Mouse (Mus musculus) urinary bladder, postnatal 36 days (tissue): ENCODE data around the gene Guca1a.
"Not testable (repeated sequence)": the region's sequence is repeated elsewhere in the genome, so short reads cannot be mapped to it uniquely, and the experiment has no call there.

ENCODE experiments used
- DNase-seq, 2 experiments: peaks; one replicate each; pipeline ENCODE4 v3.0.0; 2022; ENCODE audit warnings: low spot score in 2 of 2, mixed read lengths in 1 of 2

The Guca1a gene

GRCm38 (mm10) chr17:47420195-47420594 is 19.8 kb upstream of the Guca1a start:
- no peak for DNase-seq

DNA sequence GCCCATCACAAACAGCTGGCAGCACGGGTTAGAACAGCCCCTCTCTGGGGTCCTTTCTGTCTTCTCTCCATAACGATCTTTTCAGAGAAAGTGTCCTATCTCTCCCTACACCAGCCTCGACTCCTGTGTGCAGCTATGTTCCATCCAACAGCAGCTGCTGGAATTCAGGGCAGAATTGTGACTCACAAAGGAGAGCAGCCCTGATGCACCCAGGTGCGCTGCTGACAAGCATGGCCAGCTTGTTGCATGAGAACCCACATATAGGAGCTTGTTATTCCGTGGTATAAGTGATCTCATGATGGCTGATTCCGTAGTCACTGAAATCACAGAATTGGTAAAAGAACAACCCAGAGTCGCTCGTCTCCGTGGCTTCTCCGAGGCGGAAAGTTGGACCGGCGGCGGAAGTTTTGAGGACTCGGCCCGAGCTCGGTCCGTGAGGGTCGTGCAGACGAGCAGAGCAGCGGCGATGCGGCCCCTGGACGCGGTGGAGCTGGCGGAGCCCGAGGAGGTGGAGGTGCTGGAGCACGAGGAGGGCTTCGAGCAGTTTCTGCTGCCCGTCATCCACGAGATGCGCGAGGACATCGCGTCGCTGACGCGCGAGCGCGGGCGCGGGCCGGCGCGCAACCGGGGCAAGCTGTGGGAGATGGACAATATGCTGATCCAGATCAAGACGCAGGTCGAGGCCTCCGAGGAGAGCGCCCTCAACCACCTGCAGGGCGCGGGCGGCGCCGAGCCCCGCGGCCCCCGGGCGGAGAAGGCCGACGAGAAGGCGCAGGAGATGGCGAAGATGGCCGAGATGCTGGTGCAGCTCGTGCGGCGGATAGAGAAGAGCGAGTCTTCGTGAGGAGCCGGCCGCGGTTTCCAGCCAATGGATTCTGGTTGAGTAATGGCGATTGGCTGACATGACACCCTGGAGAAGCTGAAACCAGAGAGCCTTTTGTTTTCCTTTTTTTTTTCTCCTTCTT is 9.8 kb upstream of the Guca1a start:
- DNase-seq = not testable (repeated sequence)

DNA sequence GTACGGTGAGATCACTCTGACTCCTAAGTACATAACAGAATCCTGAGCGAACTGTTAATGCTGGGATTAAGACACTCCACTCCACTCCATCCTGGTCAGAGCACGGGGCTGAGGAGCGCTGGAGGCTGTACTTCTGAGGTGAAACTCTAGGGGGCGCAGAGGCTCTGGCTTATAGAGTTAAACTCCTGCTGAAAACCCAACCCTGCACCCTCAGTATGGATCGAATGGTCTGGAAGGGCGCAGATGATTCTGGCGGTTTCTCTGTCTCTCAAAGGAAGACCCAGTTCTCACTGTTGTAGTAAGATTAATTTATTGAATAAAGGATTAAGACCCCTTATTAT is 8.1 kb upstream of the Guca1a start:
- DNase-seq = peak; percentile 62 to 69

DNA sequence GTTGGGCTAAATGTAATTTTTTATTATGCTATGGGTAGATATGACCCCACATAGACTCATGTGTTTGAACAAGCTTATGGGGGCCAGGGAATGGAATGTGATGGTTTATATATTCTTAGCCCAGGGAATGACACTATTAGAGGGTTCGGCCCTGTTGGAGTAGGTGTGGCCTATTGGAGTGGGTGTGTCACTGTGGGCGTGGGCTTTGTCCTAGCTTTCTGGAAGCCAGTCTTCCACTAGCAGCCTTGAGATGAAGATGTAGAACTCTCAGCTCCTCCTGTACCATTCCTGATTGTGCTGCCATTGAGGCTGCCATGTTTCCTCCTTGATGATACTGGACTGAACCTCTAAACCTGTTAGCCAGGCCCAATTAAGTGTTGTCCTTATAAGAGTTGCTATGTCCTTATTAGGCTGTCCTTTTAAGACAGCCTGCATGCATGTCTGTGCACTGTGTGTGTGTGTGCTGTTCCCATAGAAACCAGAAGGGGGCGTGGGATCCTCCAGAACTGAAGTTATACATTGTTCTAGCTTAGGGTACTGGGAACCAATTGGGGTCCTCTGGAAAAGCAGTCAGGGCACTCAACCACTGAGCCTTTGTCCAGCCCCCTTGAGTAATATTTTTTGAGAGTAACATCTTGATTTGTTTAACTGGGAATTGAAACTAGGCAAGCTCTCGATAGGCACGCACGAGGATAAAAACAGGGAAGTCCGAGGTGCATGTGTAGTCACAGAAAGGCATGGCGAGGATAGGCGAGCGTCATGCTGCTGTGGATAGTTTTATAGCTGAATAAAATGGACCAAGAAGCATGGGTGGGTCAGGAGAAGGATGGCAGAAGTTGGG is 7.6 kb upstream of the Guca1a start:
- no peak for DNase-seq

DNA sequence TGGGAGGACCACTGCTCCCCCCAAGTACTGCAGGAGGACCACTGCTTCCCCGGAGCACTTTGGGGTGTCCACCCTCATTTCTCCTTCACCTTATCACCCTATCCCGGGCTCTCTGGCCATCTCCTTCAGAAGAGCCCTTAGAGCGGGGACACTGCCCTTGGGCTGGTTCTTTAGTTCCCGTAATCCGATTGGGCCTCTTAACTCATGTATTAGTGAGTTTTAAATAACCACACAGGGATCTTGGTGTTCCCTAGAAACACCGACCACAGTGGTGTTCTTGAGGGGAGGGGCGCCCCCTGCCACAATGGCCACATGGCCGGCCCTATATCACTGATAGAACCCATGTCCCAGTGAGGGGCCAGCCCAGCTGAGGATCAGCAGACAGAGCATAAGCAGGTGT is 1.3 kb downstream of the Guca1a start:
- DNase-seq = no peak

DNA sequence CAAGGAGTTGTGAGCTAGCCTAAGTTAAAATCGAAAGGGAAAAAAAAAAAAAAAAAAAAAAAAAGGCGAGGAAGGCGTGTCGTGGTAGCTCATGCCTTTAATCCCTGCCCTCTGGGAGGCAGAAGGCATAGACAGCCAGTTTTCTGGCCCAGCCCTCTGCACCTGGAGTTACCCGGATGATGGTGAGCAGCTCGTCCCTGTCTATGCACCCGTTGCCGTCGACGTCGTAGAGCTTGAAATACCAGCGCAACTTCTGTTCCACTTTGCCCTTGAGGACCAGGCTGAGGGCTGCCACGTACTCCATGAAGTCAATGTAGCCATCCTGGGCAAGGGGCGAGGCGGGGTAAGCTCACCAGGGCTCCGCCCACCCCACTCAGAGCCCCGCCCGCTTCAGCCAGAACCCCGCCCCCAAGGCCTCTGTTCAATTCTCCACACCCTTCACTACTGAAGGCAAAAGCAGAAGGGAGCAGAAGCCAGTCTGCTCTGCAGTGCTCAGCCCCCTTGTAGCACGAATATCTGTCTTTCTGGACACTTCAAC is 4.9 kb downstream of the Guca1a start:
- peak; percentile 56 to 72 for DNase-seq

GRCm38 (mm10) chr17:47394223-47394869 is 6.0 kb downstream of the Guca1a start:
- peak in 1 of 2 experiments; percentile 7 for DNase-seq

DNA sequence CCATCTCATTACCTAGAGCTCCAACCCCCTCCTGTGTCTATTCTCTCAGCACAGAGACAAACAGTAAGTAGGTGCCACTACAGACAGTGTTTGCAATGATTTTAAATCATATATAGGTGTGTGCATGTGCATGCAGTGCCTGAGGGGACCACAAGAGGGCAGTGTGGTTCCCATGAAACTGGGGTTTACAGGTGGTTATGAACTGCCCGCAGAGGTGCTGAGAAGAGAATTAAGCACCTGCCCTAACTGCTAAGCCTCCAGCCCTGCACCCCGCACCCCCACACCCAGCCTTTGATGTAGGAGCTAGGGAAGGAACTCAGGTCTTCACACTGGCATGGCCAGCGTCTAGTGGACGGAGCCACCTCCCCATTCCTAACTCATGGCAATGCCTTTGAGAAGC is 13.7 kb downstream of the Guca1a start:
- peak; percentile 43 to 53 for DNase-seq

GRCm38 (mm10) chr17:47385145-47385544 is 15.2 kb downstream of the Guca1a start, which contains the start of gene Guca1b:
TSS of gene Guca1b (plus strand) at chr17:47385393.
- DNase-seq = no peak

GRCm38 (mm10) chr17:47384064-47384463 is 16.3 kb downstream of the Guca1a start:
- no peak for DNase-seq

DNA sequence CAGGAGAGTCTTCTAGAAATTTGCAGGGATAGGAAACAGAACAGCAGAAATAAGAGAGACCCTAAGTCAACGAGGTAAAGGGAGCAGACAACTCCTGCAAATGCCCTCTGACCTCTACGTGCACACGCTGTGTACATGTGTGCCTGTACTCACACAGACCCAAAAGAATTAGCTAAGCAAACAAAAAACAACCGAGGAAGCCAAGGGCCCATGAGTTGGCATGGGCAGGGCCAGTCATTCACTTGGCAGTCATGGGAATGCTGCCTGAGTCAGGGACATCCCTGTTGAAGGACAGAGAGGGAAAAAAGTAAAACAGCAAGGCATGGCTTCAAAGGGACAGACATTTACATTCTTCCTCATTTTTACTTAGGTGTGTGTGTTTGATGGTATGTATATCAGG is 17.1 kb downstream of the Guca1a start:
- no peak for DNase-seq

DNA sequence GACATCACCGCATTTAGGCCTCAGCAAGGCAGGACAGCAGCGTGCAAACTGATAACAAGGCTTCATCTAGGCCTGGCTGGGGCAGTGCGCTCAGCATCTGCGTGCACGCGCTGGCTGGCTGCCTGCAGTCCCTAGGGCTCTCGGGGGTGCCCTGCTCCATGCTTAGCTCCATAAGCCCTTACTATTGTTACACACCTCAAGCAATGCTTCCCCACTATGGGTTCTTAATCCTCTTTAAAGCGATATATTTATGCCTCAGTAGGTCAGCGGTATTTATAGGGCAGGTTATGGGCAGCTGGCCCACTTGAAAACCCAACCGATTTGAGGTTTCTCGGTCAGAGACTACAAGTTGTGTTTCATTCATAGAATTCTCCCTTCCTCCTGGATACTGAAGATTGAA is 18.5 kb downstream of the Guca1a start:
- no peak for DNase-seq

DNA sequence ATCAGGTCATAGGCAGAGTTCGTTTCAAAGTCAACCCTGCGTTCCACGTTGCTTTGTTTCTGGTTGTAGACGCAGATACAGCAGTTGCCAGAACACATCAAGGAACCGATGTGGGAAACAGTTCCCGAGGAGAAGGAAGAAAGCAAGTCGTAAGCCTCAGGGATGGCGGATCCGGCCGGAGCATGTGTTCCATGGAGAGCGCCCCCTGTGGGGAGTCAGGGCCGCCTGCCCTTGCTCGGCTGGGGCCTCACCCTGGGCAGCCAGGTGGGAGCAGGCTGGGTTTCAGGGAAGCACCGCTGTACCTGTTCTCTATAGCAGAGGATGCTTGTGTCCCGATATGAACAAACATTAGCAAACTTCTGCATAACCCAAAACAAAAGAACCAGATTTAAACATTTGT is 22.3 kb downstream of the Guca1a start:
- DNase-seq = no peak

GRCm38 (mm10) chr17:47376779-47377280 is 23.6 kb downstream of the Guca1a start:
- no peak for DNase-seq

DNA sequence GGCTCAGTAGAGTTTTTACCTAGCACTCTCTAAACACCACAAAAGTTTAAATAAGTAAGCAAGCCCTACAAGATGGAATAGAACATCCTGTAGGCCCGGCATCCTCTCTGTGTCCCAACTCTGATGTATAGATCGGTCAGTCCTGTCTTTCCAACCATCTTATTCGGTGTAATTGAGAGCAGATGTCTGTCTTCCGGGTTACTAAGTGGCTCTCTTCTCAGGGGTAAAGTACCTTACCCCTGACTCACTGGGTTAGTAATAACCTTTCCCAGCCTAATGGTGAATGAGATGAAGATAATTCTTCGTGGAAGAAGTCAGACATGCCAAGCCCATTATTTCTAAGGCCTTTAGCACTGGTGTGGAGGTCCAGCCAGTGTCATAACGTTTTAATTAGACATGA is 26.4 kb downstream of the Guca1a start:
- DNase-seq = no peak

DNA sequence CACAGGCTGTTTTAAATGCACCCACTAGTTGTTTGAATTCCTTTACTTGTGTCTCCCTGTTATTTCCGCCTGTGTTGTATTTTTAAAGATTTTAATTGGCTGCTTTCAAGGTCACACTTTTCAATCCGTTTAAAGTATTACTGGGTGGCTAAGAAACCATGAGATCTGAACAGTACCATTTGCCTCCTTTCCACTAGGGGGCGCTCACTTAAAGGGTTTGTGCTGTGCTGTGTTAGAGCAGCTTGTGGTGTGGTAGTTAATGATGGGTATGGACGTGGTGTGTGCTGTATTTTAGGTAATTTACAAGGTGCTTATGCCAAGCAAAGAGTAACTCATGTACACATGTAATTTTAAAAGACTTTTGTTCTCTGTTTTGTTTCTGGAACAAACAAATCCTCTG is 28.9 kb downstream of the Guca1a start:
- peak; percentile 42 to 56 for DNase-seq

DNA sequence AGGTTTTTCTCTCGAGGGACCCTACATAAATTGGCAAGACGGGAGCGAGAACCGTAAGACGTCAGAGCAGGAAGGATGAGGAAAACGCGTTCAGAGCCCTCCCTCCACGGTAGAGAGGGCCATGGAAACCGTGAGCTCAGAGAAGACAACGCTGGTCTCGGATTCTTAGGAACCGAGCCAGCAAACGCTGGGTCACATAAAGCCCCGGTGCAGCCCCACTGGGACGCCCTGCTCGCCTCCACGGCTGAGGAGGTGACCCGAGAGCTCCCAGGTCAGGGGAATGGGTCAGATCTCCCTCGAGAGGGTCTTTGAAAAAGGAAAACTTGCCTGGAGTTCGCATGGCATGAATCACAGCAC is 31.3 kb downstream of the Guca1a start:
- DNase-seq = peak in 1 of 2 experiments; percentile 9

- DNase-seq = peak; percentile 67 to 81
Measured at GRCm38 (mm10) chr17:47368401-47369086, 31.8 kb downstream of the Guca1a start, which contains the start of gene Mrps10. TSS of gene Mrps10 (plus strand) at chr17:47368887.

DNA sequence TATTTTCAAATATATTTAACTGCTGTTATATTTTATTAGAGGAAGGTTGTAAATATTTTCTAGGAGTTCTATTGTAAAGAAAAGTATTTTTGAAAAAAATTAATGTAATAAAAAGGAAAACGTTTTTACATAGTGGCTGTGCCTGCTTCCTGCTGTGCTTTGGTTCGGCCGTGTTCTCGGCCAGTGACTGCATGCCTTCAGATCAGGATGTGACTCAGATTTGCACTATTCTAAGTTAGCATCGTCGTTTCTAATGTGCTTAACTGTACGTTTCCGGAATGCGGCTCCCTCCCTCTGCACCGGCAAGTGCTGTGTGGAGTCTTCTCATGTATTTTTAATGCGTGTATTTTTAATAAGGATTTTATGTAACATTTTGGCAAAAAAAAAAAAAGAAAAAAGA is 39.0 kb downstream of the Guca1a start:
- DNase-seq = no peak

DNA sequence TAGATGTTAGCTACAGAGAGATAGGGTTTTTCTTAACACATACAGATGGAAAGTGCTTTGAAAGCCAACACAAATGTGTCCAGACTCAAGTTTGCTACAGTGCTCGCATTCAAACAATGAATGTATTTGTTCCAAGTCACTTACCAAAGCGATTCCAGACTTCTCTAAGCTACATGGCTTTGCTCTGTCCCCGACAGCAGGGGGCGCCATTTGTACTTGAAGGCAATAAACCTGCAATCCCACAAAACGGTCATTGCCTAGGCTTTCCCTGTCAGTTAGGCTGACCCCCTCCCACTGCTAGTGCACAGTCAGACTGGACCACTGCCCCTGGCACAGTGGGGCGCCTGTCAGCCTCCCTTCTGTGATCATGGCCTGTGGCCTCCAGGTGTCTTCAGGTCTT is 40.4 kb downstream of the Guca1a start:
- peak in 1 of 2 experiments; percentile 28 for DNase-seq

DNA sequence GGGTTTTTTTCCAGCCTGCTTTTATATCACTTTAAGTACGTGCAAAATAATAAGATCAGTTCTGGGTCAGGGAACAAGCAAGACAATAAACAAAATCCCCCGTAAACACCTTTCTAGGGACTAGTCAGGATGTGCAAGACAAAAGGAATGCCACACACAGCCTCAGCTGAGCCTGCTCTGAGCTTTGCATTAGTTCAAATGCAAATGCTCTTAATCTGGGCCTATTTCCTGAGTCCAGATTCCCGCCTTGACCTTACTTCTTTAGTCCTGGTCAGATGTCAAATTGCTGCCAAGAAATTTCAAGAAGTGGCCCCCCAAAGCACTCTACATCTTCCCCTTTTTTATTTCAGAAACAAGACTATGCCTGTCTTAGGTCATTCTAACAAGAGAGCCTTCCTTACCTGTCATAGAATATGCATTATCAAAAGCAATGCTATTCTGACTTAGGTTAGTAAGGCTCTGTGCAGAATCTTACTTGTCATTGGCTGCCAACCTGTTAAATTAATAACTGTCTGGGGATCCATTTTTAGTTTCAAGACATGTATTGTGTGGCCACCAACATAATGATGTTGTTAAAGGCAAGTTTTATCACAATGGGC is 50.6 kb downstream of the Guca1a start:
- DNase-seq = no peak
